ENCODE assay signal across 21 mouse cellular contexts in genomic region chr2:170144343-170144742, GRCm38 (mm10).
"Had no signal": no experiment of that assay in that cellular context is flagged by ENCODE, and none has a peak within 500 bp of the region (broad histone marks: within the 10 kb centered on the region; RNA-seq: fewer than 3 reads in every experiment).

No protein-coding gene starts in this region.

- ATAC-seq: intestine, postnatal 0 days; midbrain, embryonic 13.5 days; midbrain, embryonic 16.5 days had no signal

- H3K9me3 ChIP-seq: kidney, embryonic 15.5 days; limb, embryonic 12.5 days; limb, embryonic 15.5 days; liver, embryonic 13.5 days; megakaryocyte, embryonic 14.5 days; midbrain, embryonic 10.5 days; midbrain, embryonic 13.5 days; neural tube, embryonic 13.5 days; stomach, embryonic 15.5 days had no signal

- H3K27me3 ChIP-seq: kidney, embryonic 15.5 days; limb, embryonic 12.5 days; limb, embryonic 15.5 days; liver, embryonic 13.5 days; megakaryocyte, embryonic 14.5 days; midbrain, embryonic 13.5 days; neural tube, embryonic 13.5 days; stomach, embryonic 15.5 days had no signal

- H3K36me3 ChIP-seq: kidney, embryonic 15.5 days; limb, embryonic 12.5 days; limb, embryonic 15.5 days; midbrain, embryonic 10.5 days; midbrain, embryonic 13.5 days; neural tube, embryonic 13.5 days; stomach, embryonic 15.5 days had no signal

- H3K4me1 ChIP-seq: midbrain, embryonic 13.5 days; neural tube, embryonic 13.5 days had no signal

- H3K4me2 ChIP-seq: kidney, embryonic 15.5 days; limb, embryonic 12.5 days; limb, embryonic 15.5 days; liver, embryonic 13.5 days; midbrain, embryonic 13.5 days; neural tube, embryonic 13.5 days; stomach, embryonic 15.5 days had no signal

- DNase-seq: kidney, adult 8-10 months; kidney, postnatal 36 days; layer of hippocampus, postnatal 36 days; left cerebral cortex, postnatal 4 days; liver, embryonic 13.5 days; lung, adult 18-20 months; retina, postnatal 1 day; right cerebral cortex, postnatal 25 days; spleen, adult 18-20 months; thymus, postnatal 25 days had no signal

- H3K4me3 ChIP-seq: kidney, embryonic 15.5 days; limb, embryonic 12.5 days; limb, embryonic 15.5 days; liver, embryonic 13.5 days; megakaryocyte, embryonic 14.5 days; midbrain, embryonic 10.5 days; midbrain, embryonic 13.5 days; myocyte; neural tube, embryonic 13.5 days; stomach, embryonic 15.5 days had no signal

- H3K9ac ChIP-seq: kidney, embryonic 15.5 days; limb, embryonic 12.5 days; limb, embryonic 15.5 days; liver, embryonic 13.5 days; midbrain, embryonic 13.5 days; neural tube, embryonic 13.5 days; stomach, embryonic 15.5 days had no signal

- H3K27ac ChIP-seq: kidney, embryonic 15.5 days; limb, embryonic 12.5 days; limb, embryonic 15.5 days; midbrain, embryonic 10.5 days; midbrain, embryonic 13.5 days; neural tube, embryonic 13.5 days; stomach, embryonic 15.5 days had no signal
